Mouse (Mus musculus) ES-E14 (cell line): ENCODE results near the gene Hnf1b.

Experiments
- CHD2 ChIP-seq: IDR thresholded peaks from 2 replicates; pipeline ENCODE4 v1.6.1; 2014; ENCODE audit warnings: mild to moderate bottlenecking, low read depth, low read length, inconsistent platforms
- HCFC1 ChIP-seq: IDR thresholded peaks from 2 replicates; pipeline ENCODE4 v1.6.1; 2012; ENCODE audit warnings: low read length, inconsistent platforms, borderline replicate concordance; ENCODE audit not compliant: insufficient read depth
- MAFK ChIP-seq: IDR thresholded peaks from 2 replicates; pipeline ENCODE4 v1.6.1; 2014; ENCODE audit warnings: mild to moderate bottlenecking, low read depth, low read length, inconsistent platforms; ENCODE audit not compliant: insufficient read depth
- ZNF384 ChIP-seq: IDR thresholded peaks from 2 replicates; pipeline ENCODE4 v1.6.1; 2012; ENCODE audit warnings: low read depth, low read length, inconsistent platforms

DNA sequence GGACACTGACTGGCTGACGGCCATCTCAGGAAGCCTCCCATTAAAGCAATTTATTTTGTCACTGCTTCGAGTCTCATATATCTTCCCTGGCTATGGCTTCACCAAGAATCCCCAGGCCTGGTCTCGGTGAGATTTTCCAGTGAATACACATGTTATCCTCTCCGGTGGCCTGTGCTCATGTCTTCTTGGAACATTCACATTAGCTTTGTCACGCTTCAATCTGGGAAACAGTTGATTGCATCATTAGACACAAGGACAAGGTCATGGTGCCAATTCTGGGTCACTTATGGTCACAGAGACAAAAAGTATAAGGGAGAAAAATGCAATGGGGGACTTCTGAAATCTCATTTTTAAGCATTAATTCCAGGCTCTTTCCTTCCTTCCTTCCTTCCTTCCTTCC lies 55.9 kb downstream of the Hnf1b start:
- TF ChIP-seq MAFK: no peak
- no peak for TF ChIP-seq CHD2
- no peak for TF ChIP-seq ZNF384
- TF ChIP-seq HCFC1: no peak
